Mouse (Mus musculus) kidney, embryonic 16.5 days (tissue): ENCODE results near the gene Arrb2. TPM values are rescaled to one million over a fixed set of nuclear protein-coding genes. Genes with fewer than 3 reads are reported as not detected.
A peak's percentile ranks its signal among the peaks of the same experiment; 100 is the strongest.
"Not testable (repeated sequence)": the region's sequence is repeated elsewhere in the genome, so short reads cannot be mapped to it uniquely, and the experiment has no call there.

Experiments used
- ATAC-seq: fragments of 200-750 bp; cut with Nextera tagmentation; 2 replicates; pipeline ENCODE4 v1.8.0; 2017; ENCODE audit warnings: moderate TSS enrichment; ENCODE audit not compliant: low FRiP score, low TSS enrichment
- H3K27ac ChIP-seq: fragments of 300-500 bp; sonication (generic); 2 replicates; pipeline ENCODE4 v1.5.1; 2014; ENCODE audit warnings: low read length
- H3K27me3 ChIP-seq: fragments of 300-500 bp; sonication (generic); 2 replicates; pipeline ENCODE4 v1.6.1; 2014; ENCODE audit warnings: low read length, control low read depth, mixed read lengths; ENCODE audit not compliant: insufficient read depth
- H3K36me3 ChIP-seq: fragments of 300-500 bp; sonication (generic); 2 replicates; pipeline ENCODE4 v1.6.1; 2014; ENCODE audit warnings: low read length, control low read depth, mixed read lengths; ENCODE audit not compliant: insufficient read depth
- H3K4me1 ChIP-seq: fragments of 300-500 bp; sonication (generic); 2 replicates; pipeline ENCODE4 v1.6.1; 2014; ENCODE audit warnings: low read length, control low read depth, mixed read lengths; ENCODE audit not compliant: insufficient read depth
- H3K4me2 ChIP-seq: fragments of 300-500 bp; sonication (generic); replicated peaks from 2 replicates; pipeline ENCODE4 v1.6.1; 2014; ENCODE audit warnings: low read depth, low read length
- H3K4me3 ChIP-seq: fragments of 300-500 bp; sonication (generic); 2 replicates; pipeline ENCODE4 v1.5.1; 2014; ENCODE audit warnings: mild to moderate bottlenecking, low read length
- H3K9ac ChIP-seq: fragments of 300-500 bp; sonication (generic); replicated peaks from 2 replicates; pipeline ENCODE4 v1.6.1; 2014; ENCODE audit warnings: low read length
- H3K9me3 ChIP-seq: fragments of 300-500 bp; sonication (generic); 2 replicates; pipeline ENCODE4 v1.6.1; 2016; ENCODE audit warnings: low read length, control low read depth
- WGBS: fragments of 180-500 bp; shearing (Covaris S2); extraction: QIAGEN DNeasy Blood & Tissue Kit; methylation state at CpG from one replicate; pipeline ENCODE4 v1.1.7; 2014; 5-methylcytosine and 5-hydroxymethylcytosine counted together
- polyA plus RNA-seq: library from polyadenylated mRNA; unstranded; fragments of >200 nt; fragmentation: Nextera tagmentation; extraction: Ambion mirVana; gene quantifications from 2 replicates; pipeline ENCODE4 v1.2.1, GENCODE M21; 2015

Gene Arrb2
- polyA plus RNA-seq, 1 experiment from 2014 or later, result 15.3 TPM

- Histone ChIP-seq H3K9me3 (no peaks in the 10 kb centered on the region), H3K27ac (no peak overlapping the region), H3K36me3 (no peaks in the 10 kb centered on the region), H3K4me2 (no peak overlapping the region), H3K4me3 (no peak overlapping the region), H3K4me1 (no peaks in the 10 kb centered on the region), H3K9ac (no peak overlapping the region), H3K27me3 (no peaks in the 10 kb centered on the region)
- 64% methylated on average over 4 of the region's 4 CpGs for WGBS
- no peak for ATAC-seq
Observed at GRCm38 (mm10) chr11:70418199-70418598, 14.2 kb upstream of the Arrb2 start.

- no peak overlapping the region for H3K9ac ChIP-seq
Observed at GRCm38 (mm10) chr11:70419486-70419885, 12.9 kb upstream of the Arrb2 start.

GRCm38 (mm10) chr11:70426598-70426997 is 5.8 kb upstream of the Arrb2 start:
- WGBS, result 81% methylated on average over 6 of the region's 6 CpGs

More at GRCm38 (mm10) chr11:70419486-70419885, 12.9 kb upstream of the Arrb2 start:
- H3K9me3 ChIP-seq, result no peaks in the 10 kb centered on the region
- ATAC-seq, result no peak
- no peaks in the 10 kb centered on the region for H3K27me3 ChIP-seq
- no peak overlapping the region for H3K4me3 ChIP-seq
- H3K36me3 ChIP-seq, result no peaks in the 10 kb centered on the region
- no peaks in the 10 kb centered on the region for H3K4me1 ChIP-seq
- no peak overlapping the region for H3K4me2 ChIP-seq
- no peak overlapping the region for H3K27ac ChIP-seq
- 47% methylated on average over 5 of the region's 5 CpGs for WGBS

GRCm38 (mm10) chr11:70431574-70431973 is 861 bp upstream of the Arrb2 start:
- peak overlapping the region; percentile 65 for H3K4me2 ChIP-seq
- no peaks in the 10 kb centered on the region for H3K9me3 ChIP-seq
- H3K27me3 ChIP-seq, result no peaks in the 10 kb centered on the region
- H3K36me3 ChIP-seq, result peaks cover 3% of the 10 kb centered on the region; the same call in 1 of the 2 replicates
- peak overlapping the region; percentile 52; the same call in 1 of the 2 replicates for H3K9ac ChIP-seq
- 0 out of 2 replicates have a peak overlapping the region, but pooled peaks have one; percentile 38 for H3K27ac ChIP-seq
- H3K4me1 ChIP-seq, result peaks cover 21% of the 10 kb centered on the region
- H3K4me3 ChIP-seq, result peak overlapping the region; percentile 80; the same call in 1 of the 2 replicates
- no peak for ATAC-seq
- WGBS, result 32% methylated on average over 5 of the region's 5 CpGs

More at GRCm38 (mm10) chr11:70426598-70426997, 5.8 kb upstream of the Arrb2 start:
- not testable (repeated sequence) for ATAC-seq, H3K27ac ChIP-seq, H3K27me3 ChIP-seq, H3K9ac ChIP-seq, H3K36me3 ChIP-seq, H3K4me2 ChIP-seq, H3K4me3 ChIP-seq, H3K9me3 ChIP-seq, H3K4me1 ChIP-seq

GRCm38 (mm10) chr11:70432895-70433568 is 597 bp downstream of the Arrb2 start:
- Histone ChIP-seq H3K4me1 (peaks cover 21% of the 10 kb centered on the region), H3K4me2 (peak overlapping the region; percentile 65), H3K27ac (peak overlapping the region; percentile 62), H3K9ac (peak overlapping the region; percentile 83), H3K4me3 (peak overlapping the region; percentile 80), H3K27me3 (no peaks in the 10 kb centered on the region), H3K36me3 (peaks cover 17% of the 10 kb centered on the region; the same call in 1 of the 2 replicates), H3K9me3 (no peaks in the 10 kb centered on the region)
- WGBS, result 8% methylated on average over 15 of the region's 15 CpGs
- peak; percentile 43 for ATAC-seq

GRCm38 (mm10) chr11:70433569-70433943 is 1.1 kb downstream of the Arrb2 start:
- peak overlapping the region; percentile 83; the same call in 1 of the 2 replicates for H3K9ac ChIP-seq
- H3K4me1 ChIP-seq, result peaks cover 21% of the 10 kb centered on the region
- no peaks in the 10 kb centered on the region for H3K27me3 ChIP-seq
- peak overlapping the region; percentile 80 for H3K4me3 ChIP-seq
- no peak overlapping the region for H3K27ac ChIP-seq
- no peaks in the 10 kb centered on the region for H3K9me3 ChIP-seq
- peaks cover 21% of the 10 kb centered on the region for H3K36me3 ChIP-seq
- WGBS, result 59% methylated on average over 1 of the region's 1 CpGs
- no peak for ATAC-seq
- peak overlapping the region; percentile 65 for H3K4me2 ChIP-seq

GRCm38 (mm10) chr11:70433951-70434350 is 1.5 kb downstream of the Arrb2 start:
- H3K4me2 ChIP-seq, result no peak overlapping the region
- H3K4me1 ChIP-seq, result peaks cover 21% of the 10 kb centered on the region
- WGBS, result 95% methylated on average over 3 of the region's 3 CpGs
- H3K9me3 ChIP-seq, result no peaks in the 10 kb centered on the region
- no peak overlapping the region for H3K9ac ChIP-seq
- no peak for ATAC-seq
- no peak overlapping the region for H3K27ac ChIP-seq
- H3K36me3 ChIP-seq, result peaks cover 23% of the 10 kb centered on the region
- no peak overlapping the region for H3K4me3 ChIP-seq
- no peaks in the 10 kb centered on the region for H3K27me3 ChIP-seq

- Histone ChIP-seq H3K4me1 (peaks cover 21% of the 10 kb centered on the region), H3K36me3 (peaks cover 36% of the 10 kb centered on the region), H3K27ac (no peak overlapping the region), H3K4me3 (no peak overlapping the region), H3K9ac (no peak overlapping the region), H3K9me3 (no peaks in the 10 kb centered on the region), H3K4me2 (no peak overlapping the region), H3K27me3 (no peaks in the 10 kb centered on the region)
- no peak for ATAC-seq
- 63% methylated on average over 5 of the region's 5 CpGs for WGBS
Observed at GRCm38 (mm10) chr11:70435476-70435875, 3.0 kb downstream of the Arrb2 start.

GRCm38 (mm10) chr11:70437426-70437825 is 5.0 kb downstream of the Arrb2 start:
- peaks cover 36% of the 10 kb centered on the region for H3K36me3 ChIP-seq
- no peak overlapping the region for H3K4me2 ChIP-seq
- peaks cover 16% of the 10 kb centered on the region for H3K4me1 ChIP-seq
- H3K27me3 ChIP-seq, result no peaks in the 10 kb centered on the region
- H3K4me3 ChIP-seq, result no peak overlapping the region
- H3K9me3 ChIP-seq, result no peaks in the 10 kb centered on the region
- ATAC-seq, result no peak
- H3K9ac ChIP-seq, result no peak overlapping the region
- WGBS, result 84% methylated on average over 6 of the region's 6 CpGs
- H3K27ac ChIP-seq, result no peak overlapping the region

- H3K4me1 ChIP-seq, result peaks cover 5% of the 10 kb centered on the region
- 88% methylated on average over 7 of the region's 7 CpGs for WGBS
- no peak overlapping the region for H3K4me2 ChIP-seq
- no peaks in the 10 kb centered on the region for H3K9me3 ChIP-seq
- no peak overlapping the region for H3K4me3 ChIP-seq
- H3K27ac ChIP-seq, result no peak overlapping the region
- H3K27me3 ChIP-seq, result no peaks in the 10 kb centered on the region
- no peak overlapping the region for H3K9ac ChIP-seq
- H3K36me3 ChIP-seq, result peaks cover 36% of the 10 kb centered on the region
- ATAC-seq, result no peak
Observed at GRCm38 (mm10) chr11:70438728-70439374, 6.4 kb downstream of the Arrb2 start.
